Mouse (Mus musculus) stomach, postnatal 0 days (tissue): ENCODE results near the gene Smim10l1. TPM values are rescaled to one million over a fixed set of nuclear protein-coding genes. Genes with fewer than 3 reads are reported as not detected.

Source experiments
- ATAC-seq: fragments of 200-750 bp; cut with Nextera tagmentation; 2 replicates; pipeline ENCODE4 v1.8.0; 2017; ENCODE audit not compliant: low FRiP score, low TSS enrichment
- DNase-seq: peaks from one replicate; pipeline ENCODE4 v3.0.0-alpha.2; 2016; ENCODE audit warnings: low spot score
- H3K27ac ChIP-seq: fragments of 300-500 bp; sonication (generic); replicated peaks from 2 replicates; pipeline ENCODE4 v1.5.1; 2014; ENCODE audit warnings: mild to moderate bottlenecking, control low read depth
- H3K27me3 ChIP-seq: fragments of 300-500 bp; sonication (generic); 2 replicates; pipeline ENCODE4 v1.6.1; 2014; ENCODE audit warnings: low read length; ENCODE audit not compliant: control insufficient read depth, insufficient read depth
- H3K36me3 ChIP-seq: fragments of 300-500 bp; sonication (generic); 2 replicates; pipeline ENCODE4 v1.6.1; 2014; ENCODE audit warnings: low read length, mixed read lengths; ENCODE audit not compliant: control insufficient read depth, insufficient read depth
- H3K4me1 ChIP-seq: fragments of 300-500 bp; sonication (generic); replicated peaks from 2 replicates; pipeline ENCODE4 v1.6.1; 2014; ENCODE audit warnings: antibody characterized with exemption; ENCODE audit not compliant: control insufficient read depth, insufficient read depth
- H3K4me2 ChIP-seq: fragments of 300-500 bp; sonication (generic); replicated peaks from 2 replicates; pipeline ENCODE4 v1.6.1; 2014; ENCODE audit warnings: low read depth, mild to moderate bottlenecking, control low read depth, moderate library complexity
- H3K4me3 ChIP-seq: fragments of 300-500 bp; sonication (generic); 2 replicates; pipeline ENCODE4 v1.5.1; 2014; ENCODE audit warnings: low read depth, low read length, control low read depth
- H3K9ac ChIP-seq: fragments of 300-500 bp; sonication (generic); 2 replicates; pipeline ENCODE4 v1.6.1; 2014; ENCODE audit warnings: mild to moderate bottlenecking, low read length, control low read depth, mixed read lengths
- H3K9me3 ChIP-seq: fragments of 300-500 bp; sonication (generic); 2 replicates; pipeline ENCODE4 v1.6.1; 2016; ENCODE audit warnings: low read length; ENCODE audit not compliant: control insufficient read depth
- CTCF ChIP-seq: IDR thresholded peaks from 2 replicates; pipeline ENCODE4 v1.5.1; 2016; ENCODE audit warnings: antibody characterized with exemption, low read depth, mild to moderate bottlenecking, moderate library complexity
- EP300 ChIP-seq: optimal IDR thresholded peaks from 2 replicates; pipeline ENCODE3; 2016; ENCODE audit warnings: antibody characterized with exemption
- WGBS: fragments of 180-500 bp; shearing (Covaris S2); extraction: QIAGEN DNeasy Blood & Tissue Kit; methylation state at CpG from one replicate; pipeline ENCODE4 v1.1.7; 2014; 5-methylcytosine and 5-hydroxymethylcytosine counted together
- polyA plus RNA-seq: library from polyadenylated mRNA; unstranded; fragments of >200 nt; fragmentation: Nextera tagmentation; extraction: Ambion mirVana; gene quantifications from 2 replicates; pipeline ENCODE4 v1.2.1, GENCODE M21; 2015

Gene Smim10l1
- polyA plus RNA-seq = 76.6 and 79.0 TPM in 2 replicates

DNA sequence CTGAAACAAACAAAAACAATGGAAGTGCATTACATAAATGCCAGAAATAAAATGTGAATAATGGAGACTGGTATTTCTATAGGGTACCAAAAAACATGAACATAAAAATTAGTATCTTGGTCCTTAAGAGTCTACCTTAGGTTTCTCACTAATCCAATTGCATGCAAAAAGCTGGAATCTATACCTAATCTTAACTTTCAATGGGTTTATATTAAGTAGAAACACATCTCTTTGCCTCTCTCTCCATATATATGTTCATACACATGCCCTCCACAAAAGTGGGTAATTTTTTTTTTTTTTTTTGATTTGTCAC lies at the start of gene Smim10l1:
Gene Smim10l1 (plus strand): TSS at position 301 of the 313 bp plus-strand sequence.
- TF ChIP-seq CTCF (no peak), EP300 (no peak)
- DNase-seq = no peak
- peak within 1 kb of the TSS; percentile 57 for H3K4me2 ChIP-seq
- H3K4me1 ChIP-seq = no peaks in the 10 kb centered on the region
- peak within 1 kb of the TSS; percentile 90 for H3K27ac ChIP-seq
- peak within 1 kb of the TSS; percentile 49 for H3K4me3 ChIP-seq
- H3K9me3 ChIP-seq = no peaks in the 10 kb centered on the region
- no peak for ATAC-seq
- no peaks in the 10 kb centered on the region for H3K27me3 ChIP-seq
- H3K9ac ChIP-seq = peak within 1 kb of the TSS; percentile 74
- H3K36me3 ChIP-seq = no peaks in the 10 kb centered on the region

DNA sequence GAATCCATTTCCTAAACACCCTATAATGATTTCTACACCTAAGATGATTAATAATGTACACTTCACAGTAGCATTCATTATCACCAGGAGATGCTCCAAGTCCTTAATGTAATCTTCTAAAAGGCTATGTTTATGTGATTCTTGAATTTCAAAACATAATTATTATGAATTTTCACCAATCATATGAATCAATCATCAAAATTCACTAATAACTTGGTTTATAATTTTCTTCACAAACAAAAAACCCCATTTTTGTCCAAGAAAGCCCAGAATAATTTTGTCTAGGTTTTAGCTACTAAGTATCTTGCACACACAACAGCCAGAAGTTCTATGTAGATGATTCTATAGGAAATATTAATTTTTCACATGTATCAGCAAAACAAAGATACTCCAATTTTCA lies 49.0 kb upstream of the Smim10l1 start, which contains the start of gene Tas2r140:
Gene Tas2r140 (minus strand): TSS at position 101 of the 400 bp plus-strand sequence.
- Histone ChIP-seq H3K36me3 (no peaks in the 10 kb centered on the region), H3K4me3 (no peak within 1 kb of the TSS), H3K27me3 (no peaks in the 10 kb centered on the region), H3K9ac (no peak within 1 kb of the TSS), H3K27ac (no peak within 1 kb of the TSS), H3K4me1 (no peaks in the 10 kb centered on the region), H3K9me3 (no peaks in the 10 kb centered on the region), H3K4me2 (no peak within 1 kb of the TSS)
- no peak for DNase-seq
- no peak for TF ChIP-seq CTCF
- TF ChIP-seq EP300 = no peak
- ATAC-seq = no peak

DNA sequence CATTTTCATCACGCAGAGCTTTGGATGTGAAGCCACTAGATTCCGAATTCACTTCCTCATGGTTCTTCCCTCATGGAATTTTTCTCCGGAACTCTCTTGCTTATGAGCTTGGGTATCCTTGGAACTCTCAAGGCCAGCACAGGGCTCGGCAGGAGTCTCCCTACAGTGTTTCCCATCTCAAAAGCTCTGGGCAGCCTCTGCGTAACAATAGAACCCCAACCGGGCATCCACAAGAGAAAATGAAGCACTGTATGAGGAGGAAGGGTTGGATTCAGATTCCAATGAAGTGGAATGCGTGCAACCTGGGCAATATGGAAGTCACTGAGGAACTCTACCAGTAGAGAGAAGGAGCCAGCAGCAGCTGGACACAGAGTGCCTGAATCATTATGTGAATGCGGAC lies 12.5 kb upstream of the Smim10l1 start:
- Histone ChIP-seq H3K4me1 (no peaks in the 10 kb centered on the region), H3K9me3 (no peaks in the 10 kb centered on the region), H3K4me2 (no peak overlapping the region), H3K27me3 (no peaks in the 10 kb centered on the region), H3K9ac (no peak overlapping the region), H3K36me3 (no peaks in the 10 kb centered on the region), H3K27ac (no peak overlapping the region), H3K4me3 (no peak overlapping the region)
- no peak for DNase-seq
- 88% methylated on average over 8 of the region's 8 CpGs for WGBS
- ATAC-seq = no peak
- no peak for TF ChIP-seq CTCF
- no peak for TF ChIP-seq EP300

DNA sequence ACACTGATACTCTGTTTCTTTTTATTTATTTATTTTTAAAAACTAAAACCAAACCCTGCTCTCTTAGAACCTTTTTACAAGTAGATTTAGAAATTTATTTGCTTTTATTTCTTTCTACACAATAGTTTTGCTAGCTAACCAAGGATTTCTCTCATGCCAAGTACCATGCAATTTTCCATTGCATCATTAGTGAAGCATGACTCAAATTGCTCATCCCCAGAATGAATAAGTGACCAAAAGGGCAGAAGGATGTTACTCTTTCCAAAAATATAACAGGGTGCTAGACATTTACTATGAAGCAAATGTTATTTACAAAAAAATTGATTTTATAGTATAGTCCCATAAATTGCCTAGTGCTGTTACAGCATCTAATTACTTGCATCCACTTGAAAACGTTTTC lies 2.3 kb upstream of the Smim10l1 start:
- Histone ChIP-seq H3K27ac (no peak overlapping the region), H3K4me3 (no peak overlapping the region), H3K27me3 (no peaks in the 10 kb centered on the region), H3K36me3 (no peaks in the 10 kb centered on the region), H3K4me2 (no peak overlapping the region), H3K9me3 (no peaks in the 10 kb centered on the region), H3K4me1 (no peaks in the 10 kb centered on the region), H3K9ac (no peak overlapping the region)
- TF ChIP-seq CTCF (no peak), EP300 (no peak)
- no peak for ATAC-seq
- WGBS = 56% methylated on average over 1 of the region's 1 CpGs
- DNase-seq = no peak

DNA sequence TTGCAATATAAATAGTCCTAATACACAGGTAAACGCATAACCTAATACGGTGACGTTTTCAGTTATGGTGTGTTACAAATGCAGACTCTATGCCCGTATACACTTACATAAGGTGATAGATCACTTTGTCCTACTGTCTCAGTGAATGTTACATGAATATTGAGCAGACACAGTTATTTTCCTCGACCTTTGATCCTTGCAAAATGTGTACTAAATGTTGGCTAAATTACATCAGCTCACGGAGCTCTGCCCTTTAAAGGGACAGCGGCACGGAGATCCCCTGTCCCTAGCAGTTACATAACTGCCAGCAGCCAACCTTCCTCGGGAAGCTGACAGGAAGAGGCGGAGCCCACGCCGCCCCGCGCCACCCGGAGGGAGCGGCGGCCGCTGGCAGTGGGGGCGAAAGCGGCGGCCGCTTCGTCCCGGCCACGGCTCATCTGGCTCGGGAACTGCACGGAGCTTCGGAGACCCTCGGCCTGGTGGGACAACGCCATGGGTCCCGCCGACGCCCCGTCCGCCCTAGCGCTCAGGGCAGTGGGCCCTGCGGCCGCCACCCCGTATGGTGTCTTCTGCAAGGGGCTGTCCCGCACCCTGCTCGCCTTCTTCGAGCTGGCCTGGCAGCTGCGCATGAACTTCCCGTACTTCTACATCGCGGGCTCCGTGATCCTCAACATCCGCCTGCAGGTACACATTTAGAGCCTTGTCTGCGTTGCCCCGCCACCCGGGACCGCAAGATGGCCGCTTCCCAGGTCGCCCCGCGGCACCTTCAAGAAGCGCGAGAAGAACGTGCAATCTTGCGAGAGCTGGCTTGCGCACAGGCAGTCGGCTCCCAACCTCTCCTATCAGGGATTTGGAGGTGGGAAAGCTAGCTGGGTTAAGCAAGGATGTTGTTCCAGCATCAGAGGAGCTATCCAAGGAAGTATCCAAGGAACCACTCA lies 482 bp downstream of the Smim10l1 start:
- WGBS = 1% methylated on average over 62 of the region's 62 CpGs
- peak overlapping the region; percentile 74 for H3K9ac ChIP-seq

More for the DNA sequence above, 482 bp downstream of the Smim10l1 start:
- TF ChIP-seq EP300 (no peak), CTCF (0 out of 2 replicates have a peak, but pooled peaks have one; percentile 2)
- Histone ChIP-seq H3K4me1 (no peaks in the 10 kb centered on the region), H3K4me2 (peak overlapping the region; percentile 57), H3K27ac (peak overlapping the region; percentile 90), H3K36me3 (no peaks in the 10 kb centered on the region), H3K9me3 (no peaks in the 10 kb centered on the region), H3K27me3 (no peaks in the 10 kb centered on the region), H3K4me3 (peak overlapping the region; percentile 49)
- DNase-seq (peak; percentile 91), ATAC-seq (peak; percentile 99)

Other genes with a start within 250 kb of the Smim10l1 start
- not detected in 2 replicates for gene Tas2r116, start 249.5 kb upstream of the Smim10l1 start, polyA plus RNA-seq
- not detected in 2 replicates for gene Tas2r110, start 236.9 kb upstream of the Smim10l1 start, polyA plus RNA-seq
- not detected in 2 replicates for gene Tas2r113, start 211.9 kb upstream of the Smim10l1 start, polyA plus RNA-seq
- gene Tas2r125, start 195.3 kb upstream of the Smim10l1 start, polyA plus RNA-seq = not detected in 2 replicates
- not detected in 2 replicates for gene Tas2r129, start 153.8 kb upstream of the Smim10l1 start, polyA plus RNA-seq
- not detected in 2 replicates for gene Tas2r131, start 147.0 kb upstream of the Smim10l1 start, polyA plus RNA-seq
- gene Tas2r109, start 123.9 kb upstream of the Smim10l1 start, polyA plus RNA-seq = not detected in 2 replicates
- not detected in 2 replicates for gene Tas2r103, start 67.8 kb upstream of the Smim10l1 start, polyA plus RNA-seq
- not detected in 2 replicates for gene Tas2r140, start 49.1 kb upstream of the Smim10l1 start, polyA plus RNA-seq
- gene 5530400C23Rik, start 187.3 kb downstream of the Smim10l1 start, polyA plus RNA-seq = not detected in 2 replicates